ENCODE assay signal across 11 mouse cellular contexts in the genomic region with DNA sequence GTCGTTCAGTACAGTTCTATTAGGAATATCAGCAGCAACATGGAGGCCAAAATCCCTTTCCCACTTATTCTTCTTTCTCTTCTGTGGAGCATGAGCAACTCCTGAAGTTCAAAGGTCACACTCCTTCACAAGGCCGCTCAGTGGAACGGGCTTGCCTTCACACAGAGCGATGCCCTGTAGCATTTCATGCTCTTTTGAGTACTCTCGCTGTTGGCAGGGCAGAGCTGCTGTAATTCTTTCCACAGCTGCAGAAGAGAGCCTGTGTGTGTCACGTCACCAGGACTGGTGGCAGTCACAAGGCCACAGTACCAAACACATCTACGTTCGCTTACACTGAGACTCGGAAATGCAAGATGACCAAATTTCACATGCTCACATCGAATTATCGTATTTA. TPM values are rescaled to one million over a fixed set of nuclear protein-coding genes. Genes with fewer than 3 reads are reported as not detected.
DNase-seq lines count a peak whose midpoint lies in the region; ATAC-seq and TF ChIP-seq lines count a peak whose summit lies in the region.
"Had no signal": no experiment of that assay in that cellular context is flagged by ENCODE, and none has a peak within 500 bp of the region (broad histone marks: within the 10 kb centered on the region; RNA-seq: fewer than 3 reads in every experiment).

No protein-coding gene starts in this region.

- no peak overlapping the region for H3K4me2 ChIP-seq in intestine, embryonic 14.5 days (ENCODE audit: low read length)
- H3K4me2 ChIP-seq in intestine, postnatal 0 days (replicated peaks; ENCODE audit: low read depth): no peak overlapping the region
- H3K4me2 ChIP-seq: midbrain, embryonic 15.5 days had no signal

- peak; percentile 19 for DNase-seq in adrenal gland, postnatal 10 days
- no peak for DNase-seq in adrenal gland, adult 18-20 months (ENCODE audit: low spot score in 2 of 2)
- no peak for DNase-seq in intestine, embryonic 14.5 days (ENCODE audit: low spot score)
- DNase-seq in retina, postnatal 1 day: peak; percentile 24
- DNase-seq in retina, embryonic 14.5 days (ENCODE audit: low spot score): no peak
- DNase-seq in thymus, postnatal 36 days: no peak
- DNase-seq in urinary bladder, postnatal 4 days (ENCODE audit: low spot score in 2 of 2): no peak
- DNase-seq: cerebellum, postnatal 10 days; heart, postnatal 36 days had no signal

- no peak for ATAC-seq in intestine, embryonic 14.5 days (replicated peaks; ENCODE audit: low FRiP score, low TSS enrichment, low read depth)
- ATAC-seq in intestine, postnatal 0 days: no peak
- ATAC-seq: midbrain, embryonic 15.5 days had no signal

- H3K9ac ChIP-seq in intestine, embryonic 14.5 days (ENCODE audit: low read length): no peak overlapping the region
- H3K9ac ChIP-seq in intestine, postnatal 0 days (ENCODE audit: low read depth, low read length): no peak overlapping the region
- H3K9ac ChIP-seq: midbrain, embryonic 15.5 days had no signal

- peak overlapping the region; percentile 85 for H3K27ac ChIP-seq in intestine, embryonic 14.5 days (ENCODE audit: low read depth)
- H3K27ac ChIP-seq in intestine, postnatal 0 days (ENCODE audit: low read depth, low read length): no peak overlapping the region
- H3K27ac ChIP-seq: midbrain, embryonic 15.5 days had no signal

- H3K4me3 ChIP-seq in intestine, embryonic 14.5 days (ENCODE audit: low read depth, low read length): no peak overlapping the region
- no peak overlapping the region for H3K4me3 ChIP-seq in intestine, postnatal 0 days (ENCODE audit: low read depth, low read length)
- H3K4me3 ChIP-seq: midbrain, embryonic 15.5 days had no signal

- no peaks in the 10 kb centered on the region for H3K36me3 ChIP-seq in intestine, embryonic 14.5 days (ENCODE audit: control insufficient read depth, insufficient read depth, low read length)
- H3K36me3 ChIP-seq in intestine, postnatal 0 days (ENCODE audit: control insufficient read depth, insufficient read depth): no peaks in the 10 kb centered on the region
- H3K36me3 ChIP-seq: midbrain, embryonic 15.5 days had no signal

- H3K9me3 ChIP-seq in intestine, embryonic 14.5 days (ENCODE audit: control insufficient read depth, low read length): no peaks in the 10 kb centered on the region
- H3K9me3 ChIP-seq in intestine, postnatal 0 days (ENCODE audit: control insufficient read depth): no peaks in the 10 kb centered on the region
- H3K9me3 ChIP-seq: midbrain, embryonic 15.5 days had no signal

- WGBS in intestine, embryonic 14.5 days: 60% methylated on average over 11 of the region's 11 CpGs
- 64% methylated on average over 11 of the region's 11 CpGs for WGBS in intestine, postnatal 0 days

- H3K4me1 ChIP-seq in intestine, embryonic 14.5 days (replicated peaks; ENCODE audit: control insufficient read depth, insufficient read depth, low read length): peaks cover 15% of the 10 kb centered on the region
- H3K4me1 ChIP-seq in intestine, postnatal 0 days (replicated peaks; ENCODE audit: control insufficient read depth, insufficient read depth, low read length): peaks cover 3% of the 10 kb centered on the region; the same call in 1 of the 2 replicates
- H3K4me1 ChIP-seq: midbrain, embryonic 15.5 days had no signal

- TF ChIP-seq CTCF in intestine, postnatal 0 days (IDR thresholded peaks at IDR 0.05; ENCODE audit: low read depth): no peak

- H3K27me3 ChIP-seq in intestine, embryonic 14.5 days (replicated peaks; ENCODE audit: control insufficient read depth, insufficient read depth, low read length): no peaks in the 10 kb centered on the region
- H3K27me3 ChIP-seq in intestine, postnatal 0 days (replicated peaks; ENCODE audit: control insufficient read depth, insufficient read depth, low read length): no peaks in the 10 kb centered on the region
- H3K27me3 ChIP-seq: midbrain, embryonic 15.5 days had no signal

RNA-seq across cellular contexts. Expression of gene Adamts20, which starts 21.2 kb away (rescaled TPM):
- total RNA-seq in adrenal gland, postnatal 10 days (2021): 1 to 10 TPM; 2.4 to 2.8 TPM
- total RNA-seq in adrenal gland, adult 18-20 months (2021): 1 to 10 TPM; 1.7 to 2.3 TPM
- 3.9 and 4.6 TPM in 2 replicates for polyA plus RNA-seq in intestine, embryonic 14.5 days (2014; fragmentation: Nextera tagmentation; extraction: Ambion mirVana)
- 0.47 and 0.50 TPM in 2 replicates for polyA plus RNA-seq in intestine, postnatal 0 days (2015; fragmentation: Nextera tagmentation; extraction: Ambion mirVana)

Comparison
In these comparisons a context has a peak if more than half of its experiments do, and no peak if none do; other contexts are left out.
1. DNase-seq: peak in adrenal gland, postnatal 10 days (single experiment) and retina, postnatal 1 day (single experiment); none in adrenal gland, adult 18-20 months (0 of 2), intestine, embryonic 14.5 days (single experiment), retina, embryonic 14.5 days (single experiment), thymus, postnatal 36 days (0 of 2) and urinary bladder, postnatal 4 days (0 of 2).